Mouse (Mus musculus): ENCODE results near the gene L1cam.

DNA sequence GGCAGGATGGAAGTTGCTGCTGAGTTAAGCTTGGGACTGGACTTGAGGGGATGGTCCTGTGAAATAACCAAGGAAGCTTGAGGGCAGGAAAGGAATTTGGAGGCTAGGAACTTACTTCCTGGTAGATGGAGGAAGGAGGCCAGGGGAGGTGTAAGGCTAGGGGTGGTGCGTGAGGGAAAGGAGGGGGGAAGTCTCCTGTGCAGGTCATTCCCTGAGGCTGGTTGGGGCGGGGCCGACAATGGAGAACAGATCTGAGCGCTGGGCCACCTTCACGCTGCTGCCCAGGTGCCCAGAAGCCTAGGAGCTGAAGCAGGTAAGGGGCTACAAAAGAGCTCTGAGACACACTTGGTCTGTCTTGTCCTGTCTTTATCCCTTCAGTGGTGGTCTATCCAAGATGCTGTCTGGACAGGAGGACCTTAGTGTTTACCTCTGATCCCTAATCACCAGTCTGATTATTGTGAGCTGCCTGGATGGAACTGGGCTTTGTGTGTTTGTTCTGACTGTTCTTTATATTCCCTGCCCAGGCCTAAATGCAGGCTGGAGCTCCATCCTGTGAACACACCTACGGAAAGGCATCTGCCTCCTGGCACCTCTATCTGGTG lies 4.3 kb downstream of the L1cam start, which contains the start of gene Avpr2:
- TF ChIP-seq MEF2A (IDR thresholded peaks at IDR 0.05; ENCODE audit: borderline replicate concordance, low read depth, low read length), result no peak
- TF ChIP-seq CTCF (conservative IDR thresholded peaks at IDR 0.05 in 1 of 2, IDR thresholded peaks at IDR 0.05 in 1 of 2; ENCODE audit: low read depth in 2 of 2, low read length in 2 of 2), result no peak
- TF ChIP-seq KAT2A (IDR thresholded peaks at IDR 0.05; ENCODE audit: insufficient replicate concordance, low read length), result no peak
- no peak for TF ChIP-seq POLR2AphosphoS2 (IDR thresholded peaks at IDR 0.05; ENCODE audit: low read depth, low read length)
- TF ChIP-seq POLR2A (IDR thresholded peaks at IDR 0.05; ENCODE audit: low read depth, low read length), result no peak
- no peak for TF ChIP-seq MAZ (IDR thresholded peaks at IDR 0.05; ENCODE audit: low read depth, low read length)

Measured in CH12.LX (cell line).